8 mouse cellular contexts compared by ENCODE assay signal in genomic region chr11:94565151-94565479, GRCm38 (mm10). TPM values are rescaled to one million over a fixed set of nuclear protein-coding genes. Genes with fewer than 3 reads are reported as not detected.
A peak's percentile ranks its signal among the peaks of the same experiment; 100 is the strongest.
DNase-seq lines count a peak whose midpoint lies in the region; ATAC-seq and TF ChIP-seq lines count a peak whose summit lies in the region.

No protein-coding gene starts in this region.

- H3K4me3 ChIP-seq in gastrocnemius, adult 2 months = peak overlapping the region; percentile 59
- H3K4me3 ChIP-seq in hindbrain, embryonic 14.5 days (replicated peaks; ENCODE audit: low read length) = peak overlapping the region; percentile 22

- no peak for ATAC-seq in hindbrain, embryonic 14.5 days (ENCODE audit: low FRiP score)
- no peak for ATAC-seq in frontal cortex, adult (ENCODE audit: low TSS enrichment)
- ATAC-seq in cerebellum, adult (ENCODE audit: insufficient number of reproducible peaks, low FRiP score, low TSS enrichment) = no peak

- peaks cover 32% of the 10 kb centered on the region for H3K27me3 ChIP-seq in hindbrain, embryonic 14.5 days (ENCODE audit: control insufficient read depth, insufficient read depth, low read length)

- H3K9me3 ChIP-seq in hindbrain, embryonic 14.5 days (ENCODE audit: control insufficient read depth, low read length) = no peaks in the 10 kb centered on the region

- WGBS in hindbrain, embryonic 14.5 days = 20% methylated on average over 16 of the region's 16 CpGs

- intact Hi-C loops in gastrocnemius, adult 2 months (cut with DNase I) = no loop called here

- TF ChIP-seq CTCF in gastrocnemius, adult 2 months (IDR thresholded peaks at IDR 0.05) = no peak

- DNase-seq in gastrocnemius, adult 2 months = no peak
- no peak for DNase-seq in gastrocnemius, postnatal 10 days
- DNase-seq in CD4-positive, CD25-positive, alpha-beta regulatory T cell, adult 2 months (ENCODE audit: low read depth, low spot score) = peak; percentile 66
- DNase-seq in hindbrain, embryonic 14.5 days (ENCODE audit: low spot score) = no peak
- peak; percentile 62 for DNase-seq in lung, postnatal 10 days
- no peak for DNase-seq in retina, embryonic 14.5 days (ENCODE audit: low spot score)

- 0 out of 2 replicates have a peak overlapping the region, but pooled peaks have one; percentile 31 for H3K9ac ChIP-seq in hindbrain, embryonic 14.5 days

- H3K4me2 ChIP-seq in hindbrain, embryonic 14.5 days (replicated peaks) = peak overlapping the region; percentile 51

- peak overlapping the region; percentile 62 for H3K27ac ChIP-seq in gastrocnemius, adult 2 months
- no peak overlapping the region for H3K27ac ChIP-seq in hindbrain, embryonic 14.5 days

- peaks cover 10% of the 10 kb centered on the region; the same call in 1 of the 2 replicates for H3K4me1 ChIP-seq in hindbrain, embryonic 14.5 days (replicated peaks; ENCODE audit: control insufficient read depth, insufficient read depth, low read length)

- H3K36me3 ChIP-seq in hindbrain, embryonic 14.5 days (replicated peaks; ENCODE audit: control insufficient read depth, insufficient read depth) = no peaks in the 10 kb centered on the region

RNA-seq across cellular contexts. Expression of gene Chad, which starts 0.3 kb away (rescaled TPM):
- total RNA-seq in gastrocnemius, adult 2 months (2021) = 10 to 100 TPM in 1 of 2 experiments, 1 to 10 TPM in 1; 9.5 to 69.2 TPM
- 10 to 100 TPM; 10.3 to 14.3 TPM for total RNA-seq in gastrocnemius, postnatal 10 days (2021)
- polyA plus RNA-seq in hindbrain, embryonic 14.5 days (2014; fragmentation: Nextera tagmentation; extraction: Ambion mirVana) = 0.15 and 0.37 TPM in 2 replicates

RNA-seq across cellular contexts. Expression of gene Rsad1, which starts 16.1 kb away (rescaled TPM):
- 1 to 10 TPM; 2.9 to 4.1 TPM for total RNA-seq in gastrocnemius, adult 2 months (2021)
- 1 to 10 TPM; 4.3 to 6.0 TPM for total RNA-seq in gastrocnemius, postnatal 10 days (2021)
- polyA plus RNA-seq in hindbrain, embryonic 14.5 days (2014; fragmentation: Nextera tagmentation; extraction: Ambion mirVana) = 6.5 and 7.5 TPM in 2 replicates

RNA-seq across cellular contexts. Expression of gene Acsf2, which starts 36.6 kb away (rescaled TPM):
- total RNA-seq in gastrocnemius, adult 2 months (2021) = 1 to 10 TPM; 1.6 to 3.6 TPM
- 10 to 100 TPM in 1 of 2 experiments, 1 to 10 TPM in 1; 8.1 to 10.0 TPM for total RNA-seq in gastrocnemius, postnatal 10 days (2021)
- 2.1 and 2.5 TPM in 2 replicates for polyA plus RNA-seq in hindbrain, embryonic 14.5 days (2014; fragmentation: Nextera tagmentation; extraction: Ambion mirVana)

RNA-seq across cellular contexts. Expression of gene Mycbpap, which starts 43.6 kb away (rescaled TPM):
- total RNA-seq in gastrocnemius, adult 2 months (2021) = not detected
- not detected for total RNA-seq in gastrocnemius, postnatal 10 days (2021)
- 3.3 and 5.1 TPM in 2 replicates for polyA plus RNA-seq in hindbrain, embryonic 14.5 days (2014; fragmentation: Nextera tagmentation; extraction: Ambion mirVana)

Comparison
In these comparisons a context has a peak if more than half of its experiments do, and no peak if none do; other contexts are left out.
1. DNase-seq: peak in CD4-positive, CD25-positive, alpha-beta regulatory T cell, adult 2 months (single experiment) and lung, postnatal 10 days (single experiment); none in gastrocnemius, adult 2 months (single experiment), gastrocnemius, postnatal 10 days (single experiment), hindbrain, embryonic 14.5 days (single experiment) and retina, embryonic 14.5 days (single experiment).